Mouse (Mus musculus): ENCODE data around the gene Trim30a.
"Not testable (repeated sequence)": the region's sequence is repeated elsewhere in the genome, so short reads cannot be mapped to it uniquely, and the experiment has no call there.

Gene Trim30a

DNA sequence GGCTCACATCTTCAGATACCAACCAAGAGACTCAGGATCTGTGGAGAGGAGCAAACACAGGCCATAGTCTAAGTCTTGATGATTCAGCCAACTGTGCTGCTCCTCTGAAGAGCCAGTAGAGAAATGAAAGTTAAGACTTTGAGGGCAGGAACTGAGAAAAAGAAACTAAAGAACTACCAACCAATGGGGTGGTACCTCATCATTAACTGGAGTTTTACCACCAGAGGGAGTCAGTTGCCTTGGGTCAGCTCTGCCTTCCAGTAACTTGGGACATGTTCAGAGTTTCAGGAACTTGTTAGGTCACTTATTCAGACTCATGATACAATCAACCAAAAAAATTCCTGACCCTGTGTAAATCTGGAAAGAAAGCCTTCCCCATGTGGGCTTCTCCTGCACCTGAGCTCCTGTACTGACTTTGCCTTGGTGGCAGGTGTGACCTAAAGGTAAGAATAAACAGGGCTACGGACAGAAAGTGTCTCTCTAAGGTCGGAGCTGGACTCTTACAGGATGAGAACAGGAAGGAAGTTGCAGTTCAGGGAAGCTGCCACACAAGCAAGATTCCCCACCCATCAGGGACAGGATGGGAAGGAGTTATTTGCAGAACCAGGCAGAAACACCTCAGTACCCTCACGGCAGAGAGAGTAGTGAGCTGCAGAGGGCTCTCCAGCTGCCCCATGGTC lies at the start of gene Trim30a:
Trim30a (minus strand) TSS at position 129 of the 680 bp plus-strand sequence.
- no peak for DNase-seq

DNA sequence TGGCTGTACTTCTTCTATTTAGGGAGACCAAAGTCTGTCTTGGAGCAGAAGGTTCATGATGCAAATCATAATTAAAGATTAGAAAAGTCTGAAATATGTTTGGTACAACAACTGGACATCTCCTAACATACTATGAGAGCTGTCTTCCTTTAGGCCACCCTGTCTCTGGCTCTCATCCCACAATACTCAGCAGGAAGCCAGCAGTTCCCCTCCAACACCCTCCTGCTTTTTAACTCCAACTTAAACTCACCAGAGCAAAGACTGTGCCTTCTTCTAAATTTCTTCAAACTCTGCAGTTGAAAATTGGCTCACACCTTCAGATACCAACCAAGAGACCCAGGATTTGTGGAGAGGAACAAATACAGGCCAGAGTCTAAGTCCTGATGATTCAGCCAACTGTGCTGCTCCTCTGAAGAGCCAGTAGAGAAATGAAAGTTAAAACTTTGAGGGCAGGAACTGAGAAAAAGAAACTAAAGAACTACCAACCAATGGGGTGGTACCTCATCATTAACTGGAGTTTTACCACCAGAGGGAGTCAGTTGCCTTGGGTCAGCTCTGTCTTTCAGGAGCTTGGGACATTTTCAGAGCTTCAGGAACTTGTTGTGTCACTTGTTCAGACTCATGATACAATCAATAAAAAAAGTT lies 42.5 kb upstream of the Trim30a start, which contains the start of gene Trim30d:
Trim30d (minus strand) TSS at position 429 of the 645 bp plus-strand sequence.
- not testable (repeated sequence) for DNase-seq

DNA sequence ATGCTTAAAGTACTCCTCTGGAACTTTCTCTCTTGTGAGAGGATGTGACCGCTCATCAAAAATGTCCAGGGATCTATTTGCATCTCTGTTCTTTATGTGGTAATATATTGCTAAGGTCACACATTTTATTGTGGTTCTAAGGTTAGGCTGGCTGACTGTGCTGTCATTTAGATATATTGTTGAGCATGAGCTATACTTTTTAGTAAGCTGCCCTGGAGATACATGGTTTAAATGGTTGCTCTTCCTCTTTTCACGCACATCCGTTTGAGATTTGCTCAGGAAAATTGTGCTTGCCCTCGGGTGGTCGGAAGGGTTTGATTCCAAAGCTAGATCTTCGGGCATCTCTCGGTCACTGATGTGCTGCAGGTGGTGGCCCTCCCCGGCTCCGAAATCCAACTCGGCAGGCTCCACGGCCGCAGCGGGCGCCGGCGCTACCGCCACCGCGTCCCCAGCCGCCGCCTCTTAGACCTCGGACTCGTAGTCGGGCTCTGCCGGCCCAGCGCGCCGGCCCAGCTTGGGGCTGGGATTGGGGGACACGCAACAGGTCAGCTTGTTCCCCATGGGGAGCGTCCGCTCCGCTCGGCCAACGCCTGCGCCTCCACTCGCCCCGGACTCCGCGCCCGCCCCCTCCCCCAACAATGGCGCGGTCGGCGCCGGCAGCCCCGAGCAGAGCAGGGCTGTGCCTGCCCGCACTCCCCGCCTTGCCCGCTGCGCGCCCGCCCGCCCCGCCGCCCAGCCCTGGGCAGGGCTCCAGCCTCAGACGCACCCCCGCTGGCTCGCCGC lies 36.8 kb upstream of the Trim30a start:
- no peak for DNase-seq

DNA sequence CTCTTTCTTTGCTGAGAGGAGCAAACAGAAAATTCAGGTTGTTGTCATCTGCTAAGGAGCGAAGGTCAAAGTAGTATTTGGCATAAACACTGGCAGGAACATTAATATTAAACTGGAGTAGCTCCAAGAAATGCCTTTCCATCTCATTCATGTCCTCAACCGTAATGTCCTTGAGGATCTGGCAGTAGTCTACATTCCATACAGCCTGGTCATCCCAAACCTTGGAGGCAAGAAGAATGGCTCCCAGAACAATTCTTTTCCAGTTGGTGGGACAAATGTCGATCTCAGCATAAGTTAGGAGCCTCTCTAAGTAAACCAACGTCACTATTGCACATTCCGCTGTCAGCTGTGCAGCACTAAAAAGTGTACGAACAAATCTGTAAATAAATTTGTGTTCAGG lies 36.2 kb upstream of the Trim30a start:
- DNase-seq = not testable (repeated sequence)

DNA sequence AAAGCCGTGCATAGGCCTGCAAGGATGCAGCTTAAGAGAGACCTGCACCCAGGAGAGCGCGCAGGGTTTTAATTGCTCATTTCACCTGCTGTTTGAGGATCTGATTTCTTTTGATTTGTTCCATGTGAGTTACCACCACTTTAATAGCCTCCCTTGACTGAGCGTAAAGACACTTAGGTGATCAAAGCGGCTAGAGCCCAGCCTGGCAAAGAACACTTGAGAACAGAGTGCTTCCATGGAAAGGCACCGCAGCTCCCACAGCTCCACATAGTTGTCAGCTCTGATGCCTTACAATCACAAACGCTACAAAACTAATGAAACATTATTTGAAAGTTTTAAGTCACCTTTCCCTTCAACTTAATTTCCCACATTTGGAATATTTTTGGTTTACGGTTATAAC lies 34.5 kb upstream of the Trim30a start:
- DNase-seq = not testable (repeated sequence)

DNA sequence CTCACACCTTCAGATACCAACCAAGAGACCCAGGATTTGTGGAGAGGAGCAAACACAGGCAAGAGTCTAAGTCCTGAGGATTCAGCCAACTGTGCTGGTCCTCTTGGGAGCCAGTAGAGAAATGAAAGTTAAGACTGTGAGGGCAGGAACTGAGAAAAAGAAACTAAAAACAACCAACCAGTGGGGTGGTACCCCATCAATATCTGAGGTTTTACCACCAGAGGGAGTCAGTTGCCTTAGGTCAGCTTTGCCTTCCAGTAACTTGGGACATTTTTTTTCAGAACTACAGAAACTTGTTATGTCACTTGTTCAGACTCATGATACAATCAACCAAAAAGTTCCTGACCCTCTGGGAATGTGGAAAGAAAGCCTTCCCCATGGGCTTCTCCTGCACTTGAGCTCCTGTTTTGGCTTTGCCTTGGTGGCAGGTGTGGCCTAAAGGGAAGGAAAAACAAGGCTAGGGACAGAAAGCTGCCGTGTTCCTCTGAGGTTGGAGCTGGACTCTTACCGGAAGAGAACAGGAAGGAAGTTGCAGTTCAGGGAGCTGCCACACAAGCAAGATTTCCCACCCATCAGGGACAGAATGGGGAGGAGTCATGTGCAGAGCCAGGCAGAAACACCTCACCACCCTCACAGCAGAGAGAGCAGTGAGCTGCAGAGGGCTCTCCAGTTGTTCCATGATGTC lies 18.9 kb downstream of the Trim30a start:
- DNase-seq = no peak

DNA sequence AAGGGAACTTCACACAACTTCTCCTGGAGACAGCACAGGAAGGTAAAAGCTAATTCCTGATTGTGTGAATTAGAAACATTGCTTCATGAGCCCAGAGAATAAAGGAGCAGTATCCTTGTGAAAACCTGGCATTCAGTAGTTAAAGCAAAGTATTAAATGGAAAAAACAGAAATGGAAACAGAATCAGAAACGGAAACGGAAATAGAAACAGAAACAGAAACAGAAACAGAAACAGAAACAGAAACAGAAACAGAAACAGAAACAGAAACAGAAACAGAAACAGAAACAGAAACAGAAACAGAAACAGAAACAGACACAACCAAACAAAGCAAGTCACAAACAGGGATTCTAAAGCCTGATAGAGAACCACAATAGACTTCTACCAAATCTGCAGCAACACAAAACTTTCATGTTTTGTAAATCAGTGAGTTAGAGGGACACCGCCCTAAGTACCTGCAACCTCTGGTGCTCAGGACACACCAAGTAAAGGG lies 60.5 kb downstream of the Trim30a start:
- DNase-seq = no peak

DNA sequence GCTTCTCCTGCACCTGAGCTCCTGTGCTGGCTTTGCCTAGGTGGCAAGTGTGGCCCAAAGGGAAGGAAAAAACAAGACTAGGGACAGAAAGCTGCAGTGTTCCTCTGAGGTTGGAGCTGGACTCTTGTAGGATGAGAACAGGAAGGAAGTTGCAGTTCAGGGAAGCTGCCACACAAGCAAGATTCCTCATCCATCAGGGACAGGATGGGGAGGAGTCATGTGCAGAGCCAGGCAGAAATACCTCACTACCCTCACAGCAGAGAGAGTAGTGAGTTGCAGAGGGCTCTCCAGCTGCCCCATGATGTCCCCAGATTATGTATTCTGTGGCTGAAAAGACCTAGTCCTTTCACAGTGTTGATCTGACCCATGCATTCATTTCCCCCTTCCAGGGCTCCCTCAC lies 63.9 kb downstream of the Trim30a start:
- no peak for DNase-seq

DNA sequence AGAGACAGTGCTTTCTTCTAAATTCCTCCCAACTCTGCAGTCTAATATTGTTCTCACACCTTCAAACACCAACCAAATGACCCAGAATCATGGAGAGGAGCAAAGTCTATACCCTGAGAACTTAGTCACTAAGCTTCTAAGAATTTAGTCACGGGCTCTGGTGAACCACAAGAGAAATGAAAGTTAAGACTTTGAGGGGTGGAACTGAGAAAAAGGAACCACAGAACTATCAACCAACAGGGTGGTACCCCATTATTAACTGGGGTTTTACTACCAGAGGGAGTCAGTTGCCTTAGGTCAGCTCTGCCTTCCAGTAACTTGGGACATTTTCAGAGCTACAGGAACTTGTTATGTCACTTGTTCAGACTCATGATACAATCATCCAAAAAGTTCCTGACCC lies 64.3 kb downstream of the Trim30a start, which contains the start of gene Trim30c:
Trim30c (minus strand) TSS at position 140 of the 400 bp plus-strand sequence.
- DNase-seq = no peak

DNA sequence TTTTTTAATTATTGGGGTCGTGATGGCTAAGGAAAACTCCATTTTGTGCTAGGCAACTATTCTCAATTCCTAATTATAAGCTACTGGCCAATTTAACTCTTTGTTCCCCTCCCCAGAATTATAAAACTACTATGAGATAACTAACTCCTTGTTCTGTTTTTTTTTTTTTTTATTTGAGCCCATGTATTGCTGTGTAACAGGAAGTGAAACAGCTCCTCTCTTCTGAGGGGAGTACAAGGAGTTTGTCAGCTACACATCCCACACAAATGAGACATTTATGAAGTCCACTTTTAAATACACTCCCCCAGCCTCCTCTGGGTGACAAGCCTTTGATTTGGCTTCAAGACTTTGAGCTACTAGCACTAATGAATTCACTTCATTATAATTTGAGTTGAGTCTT lies 66.5 kb downstream of the Trim30a start:
- no peak for DNase-seq

DNA sequence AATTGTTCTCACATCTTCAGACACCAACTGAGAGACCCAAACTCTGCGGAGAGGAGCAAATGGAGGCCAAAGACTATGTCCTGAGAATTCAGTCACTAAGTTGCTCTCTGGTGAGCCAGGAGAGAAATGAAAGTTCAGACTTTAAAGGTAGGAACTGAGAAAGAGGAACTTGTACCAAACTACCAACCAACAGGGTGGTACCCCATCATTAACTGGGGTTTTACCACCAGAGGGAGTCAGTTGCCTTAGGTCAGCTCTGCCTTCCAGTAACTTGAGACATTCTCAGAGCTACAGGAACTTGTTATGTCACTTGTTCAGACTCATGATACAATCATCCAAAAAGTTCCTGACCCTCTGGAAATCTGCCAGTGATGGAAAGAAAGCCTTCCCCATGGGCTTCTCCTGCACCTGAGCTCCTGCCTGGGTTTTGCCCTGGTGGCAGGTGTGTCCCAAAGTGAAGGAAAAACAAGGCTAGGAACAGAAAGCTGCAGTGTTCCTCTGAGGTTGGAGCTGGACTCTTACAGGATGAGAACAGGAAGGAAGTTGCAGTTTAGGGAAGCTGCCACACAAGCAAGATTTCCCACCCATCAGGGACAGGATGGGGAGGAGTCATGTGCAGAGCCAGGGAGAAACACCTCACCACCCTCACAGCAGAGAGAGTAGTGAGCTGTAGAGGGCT lies 95.1 kb downstream of the Trim30a start, which contains the start of gene Trim30b:
Trim30b (minus strand) TSS at position 149 of the 679 bp plus-strand sequence.
- no peak for DNase-seq

DNA sequence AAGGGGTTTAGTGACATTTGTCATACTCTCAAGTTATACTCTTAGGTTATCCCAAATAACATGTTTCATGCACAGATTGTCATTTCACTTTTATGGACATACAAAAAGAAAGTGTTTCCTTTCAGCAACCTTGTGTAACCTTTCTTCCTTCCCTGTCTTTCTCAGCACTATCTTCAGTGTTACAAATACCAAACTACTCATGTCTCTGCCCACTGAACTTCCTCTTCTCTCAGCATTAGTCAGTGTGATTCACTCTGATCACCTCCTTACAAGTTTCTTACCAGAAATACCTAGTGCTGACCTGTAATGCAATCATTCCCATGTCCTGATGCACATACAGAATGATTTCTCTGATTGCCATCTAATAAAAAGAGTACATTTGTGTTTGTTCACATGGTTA lies 98.7 kb downstream of the Trim30a start:
- DNase-seq = no peak
